Mouse (Mus musculus): ENCODE results near the gene Igfbp7. TPM values are rescaled to one million over a fixed set of nuclear protein-coding genes. Genes with fewer than 3 reads are reported as not detected.
"Not testable (repeated sequence)": the region's sequence is repeated elsewhere in the genome, so short reads cannot be mapped to it uniquely, and the experiment has no call there.

Gene Igfbp7
- polyA plus RNA-seq, 1 experiment: 2,523 TPM

- no peak overlapping the region for H3K4me3 ChIP-seq (replicated peaks; ENCODE audit: extremely low read depth, low read depth, low read length)
- no peak for TF ChIP-seq POLR2A (IDR thresholded peaks at IDR 0.05; ENCODE audit: borderline replicate concordance, extremely low read depth, low read depth, low read length)
- TF ChIP-seq CTCF (IDR thresholded peaks at IDR 0.05; ENCODE audit: insufficient read depth, low read length): no peak
- no peaks in the 10 kb centered on the region for H3K4me1 ChIP-seq (ENCODE audit: control insufficient read depth, insufficient read depth, low read length)
- no peak for DNase-seq
- WGBS: 49% methylated on average over 3 of the region's 3 CpGs
Observed at GRCm38 (mm10) chr5:77433119-77433518, 25.3 kb upstream of the Igfbp7 start.

DNA sequence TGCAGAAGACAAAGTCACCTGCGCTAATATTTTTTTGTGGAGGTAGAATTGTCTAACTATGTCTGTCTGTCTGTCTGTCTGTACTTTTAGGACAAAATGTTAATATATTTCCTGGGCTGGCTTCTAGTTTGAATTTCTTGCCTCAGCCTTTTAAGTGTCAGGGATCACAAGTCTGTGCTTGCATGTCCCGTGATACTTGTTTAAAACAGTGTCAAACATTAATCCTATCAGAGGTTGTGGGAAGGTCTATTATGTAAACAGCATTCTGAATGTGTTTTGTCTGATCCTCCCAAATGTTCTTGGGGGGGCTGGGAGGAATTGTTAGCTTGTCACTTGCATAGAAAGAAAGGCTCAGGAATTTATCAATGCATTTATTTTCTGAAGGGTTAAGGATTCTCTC, 24.6 kb upstream of the Igfbp7 start:
- no peak for DNase-seq
- 64% methylated on average over 2 of the region's 2 CpGs for WGBS
- H3K4me1 ChIP-seq (ENCODE audit: control insufficient read depth, insufficient read depth, low read length): no peaks in the 10 kb centered on the region

DNA sequence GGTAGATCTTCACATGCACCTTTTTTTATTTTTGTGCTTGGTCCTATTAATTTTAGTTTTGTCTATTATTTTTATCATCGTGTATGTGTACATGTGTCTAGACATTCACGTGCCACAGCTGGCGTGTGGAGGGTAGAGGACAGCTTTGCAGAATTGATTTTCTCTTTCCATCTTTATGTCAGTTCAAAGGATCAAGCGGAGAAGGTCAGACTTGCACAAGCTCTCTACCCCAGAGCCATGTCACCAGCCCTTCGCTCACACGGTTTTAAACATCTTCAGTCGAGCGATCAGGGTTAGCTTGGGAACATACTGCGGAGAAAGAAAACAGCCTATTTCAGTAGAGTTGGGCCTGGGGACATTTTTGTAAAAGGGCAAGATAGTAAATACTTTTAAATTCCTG, 23.2 kb upstream of the Igfbp7 start:
- no peak for DNase-seq
- H3K4me3 ChIP-seq (replicated peaks; ENCODE audit: extremely low read depth, low read depth, low read length): no peak overlapping the region
- no peak for TF ChIP-seq POLR2A (IDR thresholded peaks at IDR 0.05; ENCODE audit: borderline replicate concordance, extremely low read depth, low read depth, low read length)
- TF ChIP-seq CTCF (IDR thresholded peaks at IDR 0.05; ENCODE audit: insufficient read depth, low read length): no peak

More for the DNA sequence above, 24.6 kb upstream of the Igfbp7 start:
- no peak for TF ChIP-seq POLR2A (IDR thresholded peaks at IDR 0.05; ENCODE audit: borderline replicate concordance, extremely low read depth, low read depth, low read length)
- TF ChIP-seq CTCF (IDR thresholded peaks at IDR 0.05; ENCODE audit: insufficient read depth, low read length): no peak
- no peak overlapping the region for H3K4me3 ChIP-seq (replicated peaks; ENCODE audit: extremely low read depth, low read depth, low read length)

DNA sequence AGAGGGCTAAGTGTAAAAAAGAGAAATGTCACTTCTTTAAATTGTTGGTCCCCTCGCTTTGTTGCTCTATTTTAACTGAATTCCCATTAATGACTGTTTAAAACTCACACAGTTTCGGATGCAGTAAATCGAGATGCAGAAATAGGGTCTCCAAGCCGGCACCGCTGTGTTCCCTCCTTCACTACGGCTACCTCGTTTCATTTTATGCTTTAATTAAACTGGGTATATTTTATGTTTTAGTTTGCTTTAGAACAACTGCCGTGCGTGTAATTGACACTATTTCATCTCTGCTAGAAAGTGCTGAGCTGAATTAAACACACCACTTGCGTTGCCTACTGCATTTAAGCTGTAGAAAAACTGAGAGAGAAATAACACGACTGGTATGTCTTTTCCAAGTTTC, 22.6 kb upstream of the Igfbp7 start:
- TF ChIP-seq POLR2A (IDR thresholded peaks at IDR 0.05; ENCODE audit: borderline replicate concordance, extremely low read depth, low read depth, low read length) (no peak), CTCF (IDR thresholded peaks at IDR 0.05; ENCODE audit: insufficient read depth, low read length) (no peak)
- Histone ChIP-seq H3K4me3 (replicated peaks; ENCODE audit: extremely low read depth, low read depth, low read length) (no peak overlapping the region), H3K4me1 (ENCODE audit: control insufficient read depth, insufficient read depth, low read length) (no peaks in the 10 kb centered on the region)
- no peak for DNase-seq
- 88% methylated on average over 11 of the region's 11 CpGs for WGBS

More for the DNA sequence above, 23.2 kb upstream of the Igfbp7 start:
- no peaks in the 10 kb centered on the region for H3K4me1 ChIP-seq (ENCODE audit: control insufficient read depth, insufficient read depth, low read length)
- 78% methylated on average over 9 of the region's 9 CpGs for WGBS

- 85% methylated on average over 4 of the region's 4 CpGs for WGBS
- no peaks in the 10 kb centered on the region for H3K4me1 ChIP-seq (ENCODE audit: control insufficient read depth, insufficient read depth, low read length)
- TF ChIP-seq CTCF (IDR thresholded peaks at IDR 0.05; ENCODE audit: insufficient read depth, low read length) (no peak), POLR2A (IDR thresholded peaks at IDR 0.05; ENCODE audit: borderline replicate concordance, extremely low read depth, low read depth, low read length) (no peak)
- DNase-seq: no peak
- no peak overlapping the region for H3K4me3 ChIP-seq (replicated peaks; ENCODE audit: extremely low read depth, low read depth, low read length)
Observed at GRCm38 (mm10) chr5:77430049-77430448, 22.2 kb upstream of the Igfbp7 start.

GRCm38 (mm10) chr5:77428526-77428925, 20.7 kb upstream of the Igfbp7 start:
- no peak for DNase-seq
- Histone ChIP-seq H3K4me1 (ENCODE audit: control insufficient read depth, insufficient read depth, low read length) (no peaks in the 10 kb centered on the region), H3K4me3 (replicated peaks; ENCODE audit: extremely low read depth, low read depth, low read length) (no peak overlapping the region)
- TF ChIP-seq POLR2A (IDR thresholded peaks at IDR 0.05; ENCODE audit: borderline replicate concordance, extremely low read depth, low read depth, low read length) (no peak), CTCF (IDR thresholded peaks at IDR 0.05; ENCODE audit: insufficient read depth, low read length) (no peak)
- 58% methylated on average over 4 of the region's 4 CpGs for WGBS

DNA sequence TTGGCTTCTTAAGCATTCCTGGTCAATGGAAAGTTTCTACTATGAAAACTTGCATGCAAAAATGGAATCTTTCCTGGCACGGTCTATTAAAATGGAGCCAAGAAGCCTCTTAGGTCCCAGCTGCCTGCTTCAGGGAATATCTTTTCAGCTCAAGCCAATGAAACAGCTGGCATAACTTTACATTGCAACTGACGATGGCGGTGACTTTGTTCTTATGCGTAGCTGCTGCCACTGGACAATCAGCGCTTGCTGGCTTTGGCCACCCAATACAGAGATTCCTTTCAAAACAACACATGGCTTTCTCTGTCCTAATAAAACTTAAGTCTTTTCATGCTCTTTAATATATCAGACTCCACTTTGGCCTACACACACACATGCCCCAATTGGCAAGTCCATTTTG, 20.1 kb upstream of the Igfbp7 start:
- DNase-seq: no peak
- no peaks in the 10 kb centered on the region for H3K4me1 ChIP-seq (ENCODE audit: control insufficient read depth, insufficient read depth, low read length)
- 82% methylated on average over 5 of the region's 5 CpGs for WGBS
- no peak for TF ChIP-seq POLR2A (IDR thresholded peaks at IDR 0.05; ENCODE audit: borderline replicate concordance, extremely low read depth, low read depth, low read length)
- no peak for TF ChIP-seq CTCF (IDR thresholded peaks at IDR 0.05; ENCODE audit: insufficient read depth, low read length)
- H3K4me3 ChIP-seq (replicated peaks; ENCODE audit: extremely low read depth, low read depth, low read length): no peak overlapping the region

- Histone ChIP-seq H3K4me3 (replicated peaks; ENCODE audit: extremely low read depth, low read depth, low read length) (no peak overlapping the region), H3K4me1 (ENCODE audit: control insufficient read depth, insufficient read depth, low read length) (no peaks in the 10 kb centered on the region)
- no peak for TF ChIP-seq CTCF (IDR thresholded peaks at IDR 0.05; ENCODE audit: insufficient read depth, low read length)
- TF ChIP-seq POLR2A (IDR thresholded peaks at IDR 0.05; ENCODE audit: borderline replicate concordance, extremely low read depth, low read depth, low read length): no peak
- DNase-seq: no peak
- 61% methylated on average over 7 of the region's 7 CpGs for WGBS
Observed at GRCm38 (mm10) chr5:77425721-77426500, 18.1 kb upstream of the Igfbp7 start.

DNA sequence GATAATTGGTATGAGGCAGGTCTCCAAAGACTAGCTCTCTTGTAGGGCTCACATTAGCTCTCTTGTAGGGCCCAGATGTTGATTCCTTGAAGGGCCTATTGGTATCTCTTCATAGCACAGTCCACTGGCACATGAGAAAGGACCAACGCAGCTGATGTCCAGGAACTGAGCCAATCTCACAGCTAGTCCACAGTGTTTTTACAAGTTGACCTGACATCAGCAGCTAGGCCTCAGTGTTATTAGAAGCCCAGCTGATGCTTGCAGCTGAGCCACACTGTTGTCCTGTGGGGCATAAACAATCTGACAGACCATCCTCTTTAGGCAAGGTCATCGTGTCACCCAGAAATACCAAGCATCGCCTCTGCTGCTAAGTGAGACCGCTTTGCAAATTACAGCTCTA, 11.7 kb upstream of the Igfbp7 start:
- WGBS: 50% methylated on average over 4 of the region's 4 CpGs
- H3K4me3 ChIP-seq (replicated peaks; ENCODE audit: extremely low read depth, low read depth, low read length); H3K4me1 ChIP-seq (ENCODE audit: control insufficient read depth, insufficient read depth, low read length); DNase-seq: not testable (repeated sequence)

- 84% methylated on average over 6 of the region's 6 CpGs for WGBS
- Histone ChIP-seq H3K4me1 (ENCODE audit: control insufficient read depth, insufficient read depth, low read length) (no peaks in the 10 kb centered on the region), H3K4me3 (replicated peaks; ENCODE audit: extremely low read depth, low read depth, low read length) (no peak overlapping the region)
- no peak for DNase-seq
- no peak for TF ChIP-seq CTCF (IDR thresholded peaks at IDR 0.05; ENCODE audit: insufficient read depth, low read length)
- no peak for TF ChIP-seq POLR2A (IDR thresholded peaks at IDR 0.05; ENCODE audit: borderline replicate concordance, extremely low read depth, low read depth, low read length)
Observed at GRCm38 (mm10) chr5:77416058-77416457, 8.2 kb upstream of the Igfbp7 start.

Data from lung, adult 2 months (tissue).